Mouse (Mus musculus) right cerebral cortex, postnatal 10 days (tissue): ENCODE data around the gene Sbno2.
"Not testable (repeated sequence)": the region's sequence is repeated elsewhere in the genome, so short reads cannot be mapped to it uniquely, and the experiment has no call there.

ENCODE experiments used
- DNase-seq, 2 experiments: peaks; one replicate each; pipeline ENCODE4 v3.0.0; 2021; ENCODE audit warnings: low spot score in 2 of 2

Gene Sbno2

GRCm38 (mm10) chr10:80057683-80058326 is 47.6 kb downstream of the Sbno2 start:
- DNase-seq, result peak in 1 of 2 experiments; percentile 63

DNA sequence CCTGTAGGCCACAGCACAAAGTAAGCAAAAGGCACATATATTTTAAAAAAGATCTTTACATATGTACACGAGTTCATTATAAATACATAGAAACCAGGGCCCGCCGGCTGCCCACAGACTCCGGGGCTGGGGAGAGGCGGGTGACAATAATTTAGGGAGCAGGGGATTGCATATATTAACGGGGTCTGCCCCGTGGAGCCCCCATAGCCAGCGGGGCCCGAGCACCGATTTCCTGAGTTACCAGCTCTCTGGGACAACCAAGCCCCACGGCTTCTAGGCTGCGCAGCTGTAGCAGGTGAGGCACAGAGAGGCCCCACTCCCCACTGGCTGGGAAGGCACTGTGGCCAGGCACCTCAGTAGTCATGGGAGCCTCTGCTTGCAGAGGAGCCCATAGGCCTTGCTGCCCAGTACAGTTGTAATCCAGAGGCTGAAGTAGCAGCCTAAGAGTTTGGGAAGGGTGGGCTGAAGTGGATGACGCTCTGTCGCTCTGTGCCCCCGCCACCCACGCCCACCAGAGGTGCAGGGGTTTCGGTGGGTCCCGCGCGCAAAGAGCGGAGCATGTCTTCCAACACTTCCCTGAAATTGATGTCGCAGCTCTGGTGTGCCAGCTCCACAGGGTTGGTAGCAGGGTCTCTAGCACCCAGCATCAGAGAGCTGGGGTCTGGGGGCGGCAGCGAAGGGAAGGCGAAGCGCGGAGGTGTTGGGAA is 48.2 kb downstream of the Sbno2 start:
- DNase-seq, result no peak

GRCm38 (mm10) chr10:80056506-80056905 is 48.9 kb downstream of the Sbno2 start:
- DNase-seq, result no peak

GRCm38 (mm10) chr10:80055891-80056290 is 49.5 kb downstream of the Sbno2 start:
- no peak for DNase-seq

GRCm38 (mm10) chr10:80055364-80055763 is 50.0 kb downstream of the Sbno2 start:
- no peak for DNase-seq

GRCm38 (mm10) chr10:80054911-80055310 is 50.5 kb downstream of the Sbno2 start:
- DNase-seq, result not testable (repeated sequence)

DNA sequence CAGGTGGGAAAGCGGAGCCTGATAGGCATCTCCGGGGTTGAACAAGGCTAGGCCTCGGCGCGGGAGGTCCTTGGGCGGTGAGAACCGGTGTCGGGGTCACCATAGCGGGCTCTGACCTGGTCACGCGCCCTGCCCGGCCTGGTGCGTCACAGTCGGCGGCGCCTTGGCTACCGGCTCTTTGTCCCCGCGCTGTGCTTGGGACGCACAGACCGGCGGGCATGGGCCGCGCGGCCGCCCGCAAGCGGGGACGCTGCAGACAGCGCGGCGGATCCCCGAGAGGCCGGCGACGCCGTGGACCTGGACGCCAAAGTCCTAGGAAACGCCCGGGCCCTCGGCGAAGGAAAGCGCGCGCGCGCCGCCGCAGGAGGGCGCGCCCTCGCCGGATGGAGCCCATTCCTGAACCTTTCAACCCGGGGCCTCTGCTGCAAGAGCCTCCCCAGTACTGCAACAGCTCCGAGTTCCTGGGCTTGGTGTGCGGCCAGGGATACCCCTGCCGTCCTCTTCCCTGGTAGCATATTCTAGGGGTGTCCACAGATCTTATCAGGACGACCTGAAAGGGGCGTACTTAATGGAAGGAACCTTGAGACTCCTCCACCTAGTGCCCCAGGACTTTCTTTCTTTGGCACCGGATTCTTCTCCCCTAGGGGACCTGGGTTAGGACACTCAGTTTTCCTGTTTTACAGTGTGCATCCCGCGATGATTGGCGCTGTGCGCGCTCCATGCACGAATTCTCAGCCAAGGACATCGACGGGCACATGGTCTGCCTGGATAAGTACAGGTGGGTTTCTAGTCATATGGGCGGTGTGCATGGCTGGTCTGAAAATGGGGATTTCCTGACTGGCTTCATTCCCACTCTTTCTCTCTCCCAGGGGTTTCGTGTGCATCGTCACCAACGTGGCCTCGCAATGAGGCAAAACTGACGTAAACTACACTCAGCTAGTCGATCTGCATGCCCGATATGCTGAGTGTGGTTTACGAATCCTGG is 51.2 kb downstream of the Sbno2 start:
- peak; percentile 75 to 77 for DNase-seq

- peak; percentile 100 for DNase-seq
Measured at GRCm38 (mm10) chr10:80053259-80053780, 52.1 kb downstream of the Sbno2 start.

- DNase-seq, result no peak
Measured at GRCm38 (mm10) chr10:80052374-80052764, 53.0 kb downstream of the Sbno2 start.

DNA sequence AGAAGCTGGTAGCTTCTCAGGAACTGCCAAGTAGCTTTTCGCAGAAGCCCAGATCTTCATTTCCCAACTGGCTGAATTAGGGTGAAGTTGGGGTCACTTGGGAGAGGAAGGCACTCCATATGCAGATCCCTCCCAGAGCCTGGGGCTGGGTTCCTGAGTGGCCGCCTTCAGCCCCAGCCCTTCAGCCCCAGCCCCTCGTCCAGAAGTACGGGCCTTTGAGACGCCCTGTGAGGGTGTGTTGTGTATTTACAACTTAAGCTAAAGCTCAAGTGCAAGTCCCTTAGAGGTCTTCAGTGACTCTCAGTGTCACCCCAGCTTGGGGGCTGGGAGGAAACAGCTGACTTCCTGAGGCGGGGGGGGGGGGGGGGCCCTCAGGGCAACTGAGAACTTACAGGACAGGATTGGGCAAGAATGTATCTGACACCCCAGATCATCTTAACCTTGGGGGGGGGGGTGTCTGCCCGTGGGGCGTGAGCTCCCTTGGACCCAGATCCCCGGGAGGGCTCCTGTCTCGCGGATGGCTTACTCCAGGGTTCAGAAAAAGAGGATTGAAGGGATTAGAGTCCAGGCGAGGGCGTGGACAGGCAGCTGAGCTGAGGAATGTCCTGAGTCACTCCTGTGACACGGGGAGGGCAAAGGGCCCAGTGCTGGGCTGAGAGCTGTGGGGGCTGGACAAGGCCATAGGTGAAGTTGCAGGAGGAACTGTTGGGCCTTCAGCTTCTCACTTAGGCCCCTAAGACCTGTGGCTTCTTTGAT is 53.6 kb downstream of the Sbno2 start:
- DNase-seq, result no peak

GRCm38 (mm10) chr10:80050885-80051617 is 54.3 kb downstream of the Sbno2 start:
- no peak for DNase-seq

DNA sequence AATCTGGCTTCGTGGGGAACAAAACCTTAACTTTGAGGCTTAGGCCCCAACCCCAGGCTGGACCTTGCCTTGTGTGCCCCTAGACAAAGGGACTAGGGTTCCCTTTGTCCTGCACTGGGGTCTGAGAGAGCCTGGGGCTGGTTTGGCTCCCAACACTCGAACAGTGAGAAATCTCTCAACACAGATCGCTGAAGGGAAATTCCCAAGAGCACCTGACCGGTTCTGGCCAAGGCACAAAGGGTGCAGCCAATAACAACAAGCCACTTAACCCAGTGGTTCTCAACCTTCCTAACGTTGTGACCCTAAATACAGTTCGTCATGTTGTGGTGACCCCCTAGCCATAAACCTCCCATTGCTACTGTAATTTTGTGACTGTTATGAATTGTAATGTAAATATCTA is 55.1 kb downstream of the Sbno2 start:
- DNase-seq, result no peak

DNA sequence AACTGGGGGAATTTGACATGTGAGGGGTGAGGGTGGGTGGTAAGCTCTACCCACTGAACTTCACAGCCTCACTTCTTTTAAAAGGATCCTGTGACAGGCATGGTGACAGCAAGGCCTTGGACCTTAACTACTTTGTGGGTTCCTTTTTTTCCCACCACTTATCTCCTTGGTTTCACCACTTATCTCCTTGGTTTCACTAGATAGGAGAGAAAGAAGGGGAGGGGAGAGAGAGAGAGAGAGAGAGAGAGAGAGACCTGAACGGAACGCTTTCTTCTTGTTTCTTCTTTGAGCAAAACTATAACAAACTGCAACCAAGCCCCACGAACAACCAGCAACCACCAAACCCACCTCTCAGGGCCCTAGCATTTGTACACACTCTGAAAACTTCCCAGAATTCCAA is 56.5 kb downstream of the Sbno2 start:
- no peak for DNase-seq

DNA sequence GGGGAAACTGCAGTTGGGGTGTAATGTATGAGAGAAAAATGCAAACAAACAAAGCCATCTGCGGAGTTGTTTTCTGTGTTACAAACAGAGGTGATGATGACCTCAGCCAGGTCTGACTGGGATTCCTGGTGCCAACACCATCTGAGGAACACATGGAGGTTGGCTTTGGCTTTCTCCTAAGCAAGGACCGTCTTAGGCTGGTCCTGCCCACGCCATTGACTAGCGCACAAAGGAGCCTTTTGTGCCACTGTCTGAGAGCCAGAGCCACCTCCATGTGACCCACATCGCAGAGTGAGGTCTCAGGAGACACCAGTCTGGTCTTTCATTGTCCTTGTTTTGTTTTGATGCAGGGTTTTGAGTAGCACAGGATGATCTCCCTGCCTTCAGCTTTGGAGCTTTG is 57.0 kb downstream of the Sbno2 start:
- no peak for DNase-seq

DNA sequence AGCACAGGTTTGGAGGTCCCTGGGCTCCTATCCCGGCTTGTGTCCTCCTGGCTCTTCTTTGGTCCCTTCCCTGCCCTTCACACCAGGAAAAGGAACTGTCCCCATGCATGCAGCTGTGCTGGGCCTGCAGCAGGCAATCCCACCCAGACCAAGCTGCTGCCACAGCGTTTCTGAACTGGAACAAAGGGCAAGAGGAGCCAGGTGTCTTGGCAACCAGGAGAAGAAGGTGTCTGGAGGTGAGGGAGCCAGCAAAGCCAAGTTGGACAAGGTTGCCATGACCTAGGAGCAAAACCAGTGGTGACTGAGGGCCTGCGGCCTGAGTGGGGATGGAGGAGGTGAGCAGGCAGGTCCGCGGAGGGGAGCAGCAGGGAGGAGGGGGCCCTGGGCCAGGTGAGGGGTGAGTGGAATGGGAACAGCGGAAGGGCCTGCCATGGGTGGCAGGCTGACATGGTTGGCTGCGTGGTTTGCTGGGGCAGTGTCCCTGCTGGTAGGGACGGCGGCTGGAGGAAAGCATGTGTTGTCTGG is 58.3 kb downstream of the Sbno2 start, which contains the start of gene Gpx4:
Gene Gpx4 (plus strand): TSS at position 126 of the 525 bp plus-strand sequence.
- DNase-seq, result no peak

DNA sequence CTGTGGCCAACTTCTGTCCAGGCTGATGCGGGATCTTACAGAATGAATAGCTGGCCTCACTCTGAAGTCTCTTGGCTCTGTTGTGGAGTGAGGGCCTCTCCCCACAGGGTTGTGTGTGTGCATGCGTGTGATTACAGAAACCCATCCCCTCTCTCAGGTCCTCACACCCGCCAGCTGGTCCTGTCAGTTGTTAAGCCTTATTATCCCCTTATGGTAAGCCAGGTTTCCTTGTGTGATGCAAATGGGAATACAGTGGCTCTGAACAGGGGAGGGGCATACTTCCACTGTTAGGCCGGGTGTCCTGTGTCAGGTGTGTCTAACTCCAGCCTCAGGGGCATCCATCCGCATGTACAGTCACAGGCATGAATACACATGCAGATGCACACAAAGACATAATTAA is 59.6 kb downstream of the Sbno2 start:
- no peak for DNase-seq

- DNase-seq, result not testable (repeated sequence)
Measured at GRCm38 (mm10) chr10:80045364-80045763, 60.0 kb downstream of the Sbno2 start.

- DNase-seq, result no peak
Measured at GRCm38 (mm10) chr10:80044087-80044486, 61.3 kb downstream of the Sbno2 start.

- not testable (repeated sequence) for DNase-seq
Measured at GRCm38 (mm10) chr10:80041409-80042060, 63.8 kb downstream of the Sbno2 start.

DNA sequence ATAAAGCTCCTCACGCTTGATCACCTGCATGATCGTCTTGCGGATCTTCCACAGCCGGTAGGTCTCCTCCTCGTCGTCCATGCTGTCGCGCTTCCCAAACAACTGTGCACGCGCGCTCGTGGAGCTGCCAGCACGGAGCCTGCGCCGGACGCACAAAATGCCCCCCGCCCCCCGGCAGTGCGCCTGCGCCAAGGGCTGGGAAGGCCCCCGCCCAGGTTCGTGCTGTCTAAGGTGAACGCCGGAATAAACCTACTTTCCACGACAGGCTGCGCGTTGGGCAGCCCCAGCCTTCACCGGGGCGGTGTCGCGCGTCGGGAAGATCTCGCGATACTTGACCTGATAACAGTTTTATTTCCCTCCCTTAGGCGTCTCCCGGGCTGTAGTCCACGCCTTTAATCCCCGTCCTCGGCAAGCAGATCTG is 65.8 kb downstream of the Sbno2 start, which contains the start of gene Polr2e:
Gene Polr2e (minus strand): TSS at position 237 of the 421 bp plus-strand sequence.
- DNase-seq, result peak; percentile 99
